In genomic region chr10:118959623-118960022, GRCm38 (mm10) we compare ENCODE assay signal across 20 mouse cellular contexts.
DNase-seq lines count a peak whose midpoint lies in the region; ATAC-seq and TF ChIP-seq lines count a peak whose summit lies in the region.
"Had no signal": no experiment of that assay in that cellular context is flagged by ENCODE, and none has a peak within 500 bp of the region (broad histone marks: within the 10 kb centered on the region; RNA-seq: fewer than 3 reads in every experiment).

No protein-coding gene starts in this region.

- no peaks in the 10 kb centered on the region for H3K36me3 ChIP-seq in heart, embryonic 10.5 days
- no peaks in the 10 kb centered on the region for H3K36me3 ChIP-seq in forebrain, embryonic 10.5 days (replicated peaks)
- H3K36me3 ChIP-seq in forebrain, postnatal 0 days (ENCODE audit: insufficient read depth), result no peaks in the 10 kb centered on the region
- H3K36me3 ChIP-seq: hindbrain, embryonic 13.5 days; limb, embryonic 13.5 days; liver, embryonic 13.5 days; midbrain, embryonic 10.5 days had no signal

- ATAC-seq in forebrain, postnatal 0 days, result peak; percentile 24; the same call in 1 of the 2 replicates
- ATAC-seq: CD4-positive, CD25-positive, alpha-beta regulatory T cell, adult 4 months; intestine, postnatal 0 days had no signal

- H3K4me3 ChIP-seq in heart, embryonic 10.5 days, result no peak overlapping the region
- no peak overlapping the region for H3K4me3 ChIP-seq in forebrain, embryonic 10.5 days
- no peak overlapping the region for H3K4me3 ChIP-seq in forebrain, postnatal 0 days (ENCODE audit: low read depth, low read length)
- H3K4me3 ChIP-seq: hindbrain, embryonic 13.5 days; limb, embryonic 13.5 days; liver, embryonic 13.5 days; midbrain, embryonic 10.5 days had no signal

- WGBS in heart, embryonic 10.5 days, result 66% methylated on average over 8 of the region's 8 CpGs
- 17% methylated on average over 8 of the region's 8 CpGs for WGBS in forebrain, embryonic 10.5 days
- WGBS in forebrain, postnatal 0 days, result 15% methylated on average over 8 of the region's 8 CpGs

- H3K27ac ChIP-seq in heart, embryonic 10.5 days, result no peak overlapping the region
- H3K27ac ChIP-seq in forebrain, embryonic 10.5 days, result peak overlapping the region; percentile 69; the same call in 1 of the 2 replicates
- no peak overlapping the region for H3K27ac ChIP-seq in forebrain, postnatal 0 days (ENCODE audit: low read depth, low read length)
- H3K27ac ChIP-seq: hindbrain, embryonic 13.5 days; limb, embryonic 13.5 days; liver, embryonic 13.5 days; midbrain, embryonic 10.5 days had no signal

- DNase-seq in heart, embryonic 10.5 days (ENCODE audit: low spot score), result peak; percentile 17
- DNase-seq in heart, adult 9 months (ENCODE audit: low spot score in 2 of 2), result no peak
- DNase-seq in Muller cell, postnatal 12 days (ENCODE audit: inconsistent ontology term), result peak; percentile 31
- peak; percentile 53 for DNase-seq in forebrain, embryonic 10.5 days (ENCODE audit: extremely low spot score, low spot score)
- DNase-seq in forebrain, postnatal 0 days, result peak; percentile 39
- no peak for DNase-seq in thymus, postnatal 4 days
- no peak for DNase-seq in ovary, postnatal 36 days (ENCODE audit: low spot score)
- DNase-seq: adrenal gland, postnatal 25 days; cerebellum, adult 2 months; cerebellum, postnatal 36 days; gastrocnemius, postnatal 36 days; liver, embryonic 13.5 days; lung, embryonic 14.5 days; lung, postnatal 36 days; thymus, postnatal 14 days had no signal

- no peaks in the 10 kb centered on the region for H3K9me3 ChIP-seq in heart, embryonic 10.5 days
- H3K9me3 ChIP-seq in forebrain, embryonic 10.5 days, result no peaks in the 10 kb centered on the region
- H3K9me3 ChIP-seq in forebrain, postnatal 0 days (ENCODE audit: low read length), result no peaks in the 10 kb centered on the region
- H3K9me3 ChIP-seq: hindbrain, embryonic 13.5 days; limb, embryonic 13.5 days; liver, embryonic 13.5 days; midbrain, embryonic 10.5 days had no signal

- H3K27me3 ChIP-seq in heart, embryonic 10.5 days (ENCODE audit: insufficient read depth, poor library complexity, severe bottlenecking), result 0 out of 2 replicates have a peak, but pooled peaks cover 6% of the 10 kb centered on the region
- H3K27me3 ChIP-seq in forebrain, embryonic 10.5 days (ENCODE audit: poor library complexity, severe bottlenecking), result peaks cover 60% of the 10 kb centered on the region
- H3K27me3 ChIP-seq in forebrain, postnatal 0 days (ENCODE audit: insufficient read depth, low read length), result no peaks in the 10 kb centered on the region
- H3K27me3 ChIP-seq: liver, embryonic 13.5 days had no signal

- TF ChIP-seq CTCF in forebrain, postnatal 0 days (IDR thresholded peaks at IDR 0.05; ENCODE audit: low read depth), result no peak

- H3K4me1 ChIP-seq in heart, embryonic 10.5 days, result peaks cover 11% of the 10 kb centered on the region
- peaks cover 47% of the 10 kb centered on the region for H3K4me1 ChIP-seq in forebrain, embryonic 10.5 days
- H3K4me1 ChIP-seq in forebrain, postnatal 0 days (ENCODE audit: insufficient read depth), result no peaks in the 10 kb centered on the region
- H3K4me1 ChIP-seq: limb, embryonic 13.5 days; liver, embryonic 13.5 days had no signal

- H3K9ac ChIP-seq in forebrain, postnatal 0 days, result no peak overlapping the region
- H3K9ac ChIP-seq: hindbrain, embryonic 13.5 days; limb, embryonic 13.5 days; liver, embryonic 13.5 days; lung, embryonic 14.5 days had no signal

- H3K4me2 ChIP-seq in forebrain, postnatal 0 days (ENCODE audit: low read depth), result no peak overlapping the region
- H3K4me2 ChIP-seq: hindbrain, embryonic 13.5 days; limb, embryonic 13.5 days; liver, embryonic 13.5 days; lung, embryonic 14.5 days had no signal

Comparison
In these comparisons a context has a peak if more than half of its experiments do, and no peak if none do; other contexts are left out.
1. DNase-seq: peak in heart, embryonic 10.5 days (single experiment), Muller cell, postnatal 12 days (single experiment), forebrain, embryonic 10.5 days (single experiment) and forebrain, postnatal 0 days (single experiment); none in heart, adult 9 months (0 of 2), thymus, postnatal 4 days (single experiment) and ovary, postnatal 36 days (single experiment).